Mouse (Mus musculus) C2C12 (cell line): Measurements from ENCODE around the gene Vgll4. TPM values are rescaled to one million over a fixed set of nuclear protein-coding genes. Genes with fewer than 3 reads are reported as not detected.

Experiments used
- H3K27me3 ChIP-seq: one replicate; pipeline ENCODE4 v1.6.1; 2011; ENCODE audit not compliant: control insufficient read depth, insufficient read depth, insufficient read length
- H3K36me3 ChIP-seq: one replicate; pipeline ENCODE4 v1.6.1; 2011; ENCODE audit not compliant: control insufficient read depth, insufficient read depth
- H3K4me3 ChIP-seq: one replicate; pipeline ENCODE4 v1.5.1; 2011; ENCODE audit warnings: mild to moderate bottlenecking, control low read depth; ENCODE audit not compliant: poor library complexity, insufficient read depth, severe bottlenecking
- H3K79me2 ChIP-seq: one replicate; pipeline ENCODE4 v1.6.1; 2011; ENCODE audit not compliant: control insufficient read depth, insufficient read depth
- H3K79me3 ChIP-seq: one replicate; pipeline ENCODE4 v1.6.1; 2011; ENCODE audit warnings: low read depth, control low read depth
- H3ac ChIP-seq: one replicate; pipeline ENCODE3; 2011; ENCODE audit warnings: low read depth; ENCODE audit not compliant: control insufficient read depth, insufficient read length
- CEBPB ChIP-seq: IDR thresholded peaks from one replicate; pipeline ENCODE4 v1.6.1; 2011; ENCODE audit warnings: low read depth, mild to moderate bottlenecking, control low read depth, moderate library complexity
- CTCF ChIP-seq: IDR thresholded peaks from one replicate; pipeline ENCODE4 v1.5.1; 2011; ENCODE audit not compliant: control insufficient read depth, insufficient read depth, insufficient read length
- FOSL1 ChIP-seq: IDR thresholded peaks from one replicate; pipeline ENCODE4 v1.8.0; 2011; ENCODE audit warnings: mild to moderate bottlenecking, low read length; ENCODE audit not compliant: poor library complexity, insufficient read depth, severe bottlenecking
- MAX ChIP-seq: IDR thresholded peaks from one replicate; pipeline ENCODE4 v1.6.1; 2011; ENCODE audit warnings: mild to moderate bottlenecking, control low read depth
- MYOD1 ChIP-seq: IDR thresholded peaks from one replicate; pipeline ENCODE4 v1.6.1; 2011; ENCODE audit warnings: low read depth; ENCODE audit not compliant: control insufficient read depth, insufficient read length
- MYOG ChIP-seq: IDR thresholded peaks from one replicate; pipeline ENCODE4 v1.6.1; 2011; ENCODE audit not compliant: control insufficient read depth, insufficient read length; ENCODE audit errors: extremely low read depth
- USF1 ChIP-seq: IDR thresholded peaks from one replicate; pipeline ENCODE4 v1.6.1; 2011; ENCODE audit warnings: low read depth, mild to moderate bottlenecking, control low read depth, moderate library complexity
- polyA plus RNA-seq: library from polyadenylated mRNA; unstranded; fragments of >200 nt; fragmentation: generic; extraction: Trizol; gene quantifications from one replicate; pipeline ENCODE4 v1.2.1, GENCODE M21; 2012; ENCODE audit warnings: missing spikeins

The Vgll4 gene
- polyA plus RNA-seq, 1 experiment, result 30.7 TPM

- Histone ChIP-seq H3K79me3 (peaks cover 91% of the 10 kb centered on the region), H3K79me2 (peaks cover 96% of the 10 kb centered on the region), H3ac (no peak overlapping the region), H3K4me3 (no peak overlapping the region), H3K36me3 (peaks cover 10% of the 10 kb centered on the region), H3K27me3 (no peaks in the 10 kb centered on the region)
- TF ChIP-seq CEBPB, result no peak
- TF ChIP-seq FOSL1, result no peak
- TF ChIP-seq CTCF, result no peak
- no peak for TF ChIP-seq MYOG
- no peak for TF ChIP-seq USF1
- no peak for TF ChIP-seq MAX
- no peak for TF ChIP-seq MYOD1
Measured at GRCm38 (mm10) chr6:114917129-114917528, 52.7 kb downstream of the Vgll4 start.

- Histone ChIP-seq H3K27me3 (no peaks in the 10 kb centered on the region), H3K79me2 (peaks cover 100% of the 10 kb centered on the region), H3K79me3 (peaks cover 96% of the 10 kb centered on the region), H3K36me3 (peaks cover 10% of the 10 kb centered on the region), H3K4me3 (no peak overlapping the region), H3ac (no peak overlapping the region)
- TF ChIP-seq CEBPB (no peak), MYOG (no peak), MAX (no peak), CTCF (no peak), MYOD1 (no peak), USF1 (no peak), FOSL1 (no peak)
Measured at GRCm38 (mm10) chr6:114916715-114916992, 53.1 kb downstream of the Vgll4 start.

- Histone ChIP-seq H3K36me3 (peaks cover 10% of the 10 kb centered on the region), H3K4me3 (no peak overlapping the region), H3K79me3 (peaks cover 97% of the 10 kb centered on the region), H3K27me3 (no peaks in the 10 kb centered on the region), H3ac (no peak overlapping the region), H3K79me2 (peaks cover 100% of the 10 kb centered on the region)
- TF ChIP-seq MAX, result no peak
- no peak for TF ChIP-seq CTCF
- no peak for TF ChIP-seq MYOG
- TF ChIP-seq MYOD1, result no peak
- TF ChIP-seq FOSL1, result no peak
Measured at GRCm38 (mm10) chr6:114915915-114916714, 53.7 kb downstream of the Vgll4 start.

DNA sequence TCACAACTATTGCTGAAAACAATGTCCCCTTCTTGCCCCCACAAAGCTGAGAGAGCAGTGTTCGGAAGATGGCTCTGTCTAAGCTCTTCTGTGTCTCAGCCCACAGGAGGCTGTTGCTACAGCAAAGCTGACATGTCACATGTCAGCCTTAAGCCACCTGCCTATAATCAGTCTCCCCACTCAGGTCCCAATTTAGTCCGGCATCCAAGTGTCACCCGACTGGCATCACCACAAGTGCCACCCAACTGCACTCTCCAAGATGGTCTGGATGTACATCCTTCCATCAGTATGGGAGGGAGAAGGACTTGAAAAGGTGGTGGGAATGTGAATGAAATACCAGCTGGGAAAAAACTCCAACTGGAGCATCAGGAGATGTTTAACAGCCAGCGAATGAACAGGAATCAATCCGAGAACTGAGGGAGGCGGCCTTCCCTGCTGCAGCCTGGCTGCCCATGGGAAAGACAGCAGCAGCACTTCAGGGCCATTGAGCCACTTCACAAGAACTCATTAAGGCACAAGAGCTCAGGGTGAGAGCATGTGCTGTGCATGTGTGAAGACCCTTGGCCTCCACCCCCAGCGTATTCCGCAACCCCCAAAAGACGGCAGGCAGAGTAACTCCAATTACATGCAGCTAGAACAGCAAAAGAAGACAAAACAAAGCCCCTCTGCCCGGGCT, 55.6 kb downstream of the Vgll4 start:
- H3K4me3 ChIP-seq, result no peak overlapping the region
- H3K79me2 ChIP-seq, result peaks cover 100% of the 10 kb centered on the region
- TF ChIP-seq MYOG, result no peak
- TF ChIP-seq MYOD1, result no peak
- TF ChIP-seq CEBPB, result no peak
- TF ChIP-seq USF1, result no peak
- no peak for TF ChIP-seq MAX
- no peak for TF ChIP-seq CTCF
- TF ChIP-seq FOSL1, result no peak
- H3K27me3 ChIP-seq, result no peaks in the 10 kb centered on the region
- H3K36me3 ChIP-seq, result peaks cover 10% of the 10 kb centered on the region
- H3ac ChIP-seq, result no peak overlapping the region
- H3K79me3 ChIP-seq, result peaks cover 90% of the 10 kb centered on the region

DNA sequence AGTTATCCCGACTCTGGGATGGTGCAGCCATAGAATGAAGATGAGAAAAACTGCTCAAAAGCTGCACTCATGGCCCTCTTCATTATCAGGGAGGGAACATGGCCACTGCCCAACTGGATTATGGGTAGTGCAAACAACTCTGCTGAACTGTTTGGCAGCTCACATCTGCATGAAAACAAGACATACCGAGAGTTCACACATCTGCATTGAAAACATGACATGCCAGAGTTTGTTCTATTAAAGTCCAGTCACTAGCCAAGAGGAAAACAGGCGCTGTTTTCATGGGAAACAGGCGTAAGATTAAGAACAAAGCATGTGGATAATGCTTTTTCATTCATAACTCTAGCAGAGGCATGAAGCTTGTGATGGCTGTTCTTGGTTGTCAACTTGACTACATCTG, 56.7 kb downstream of the Vgll4 start:
- no peak overlapping the region for H3ac ChIP-seq
- H3K79me3 ChIP-seq, result peaks cover 90% of the 10 kb centered on the region
- H3K27me3 ChIP-seq, result no peaks in the 10 kb centered on the region
- H3K36me3 ChIP-seq, result peaks cover 10% of the 10 kb centered on the region
- peaks cover 100% of the 10 kb centered on the region for H3K79me2 ChIP-seq
- TF ChIP-seq USF1, result no peak
- no peak for TF ChIP-seq MYOG
- no peak overlapping the region for H3K4me3 ChIP-seq

GRCm38 (mm10) chr6:114911540-114911939, 58.3 kb downstream of the Vgll4 start:
- H3K4me3 ChIP-seq, result no peak overlapping the region
- H3K36me3 ChIP-seq, result peaks cover 10% of the 10 kb centered on the region
- peaks cover 100% of the 10 kb centered on the region for H3K79me2 ChIP-seq
- peaks cover 89% of the 10 kb centered on the region for H3K79me3 ChIP-seq
- H3ac ChIP-seq, result no peak overlapping the region
- H3K27me3 ChIP-seq, result no peaks in the 10 kb centered on the region
- TF ChIP-seq CTCF (no peak), FOSL1 (no peak), MYOG (no peak), MAX (no peak), CEBPB (no peak), USF1 (no peak), MYOD1 (no peak)
